Mouse (Mus musculus) lung, embryonic 16.5 days (tissue): ENCODE measurements around the gene Itpkc. TPM values are rescaled to one million over a fixed set of nuclear protein-coding genes. Genes with fewer than 3 reads are reported as not detected.

Experiments
- ATAC-seq: fragments of 200-750 bp; cut with Nextera tagmentation; 2 replicates; pipeline ENCODE4 v1.8.0; 2017; ENCODE audit warnings: low read depth, mild to moderate bottlenecking, moderate library complexity
- H3K27ac ChIP-seq: fragments of 300-500 bp; sonication (generic); 2 replicates; pipeline ENCODE4 v1.5.1; 2014; ENCODE audit warnings: mild to moderate bottlenecking, control low read depth, low read length
- H3K27me3 ChIP-seq: fragments of 300-500 bp; sonication (generic); 2 replicates; pipeline ENCODE4 v1.6.1; 2014; ENCODE audit warnings: low read depth, low read length, mixed read lengths; ENCODE audit not compliant: control insufficient read depth, insufficient read depth
- H3K36me3 ChIP-seq: fragments of 300-500 bp; sonication (generic); 2 replicates; pipeline ENCODE4 v1.6.1; 2014; ENCODE audit warnings: low read length; ENCODE audit not compliant: control insufficient read depth, insufficient read depth
- H3K4me1 ChIP-seq: fragments of 300-500 bp; sonication (generic); replicated peaks from 2 replicates; pipeline ENCODE4 v1.6.1; 2014; ENCODE audit warnings: low read length, mixed read lengths; ENCODE audit not compliant: control insufficient read depth, insufficient read depth
- H3K4me2 ChIP-seq: fragments of 300-500 bp; sonication (generic); 2 replicates; pipeline ENCODE4 v1.6.1; 2014; ENCODE audit warnings: low read depth, low read length, control low read depth
- H3K4me3 ChIP-seq: fragments of 300-500 bp; sonication (generic); 2 replicates; pipeline ENCODE4 v1.5.1; 2014; ENCODE audit warnings: mild to moderate bottlenecking, low read length, control low read depth
- H3K9ac ChIP-seq: fragments of 300-500 bp; sonication (generic); 2 replicates; pipeline ENCODE4 v1.6.1; 2014; ENCODE audit warnings: low read length, control low read depth
- H3K9me3 ChIP-seq: fragments of 300-500 bp; sonication (generic); 2 replicates; pipeline ENCODE4 v1.6.1; 2016; ENCODE audit warnings: low read length; ENCODE audit not compliant: control insufficient read depth
- WGBS: fragments of 180-500 bp; shearing (Covaris S2); extraction: QIAGEN DNeasy Blood & Tissue Kit; methylation state at CpG from one replicate; pipeline ENCODE4 v1.1.7; 2014; 5-methylcytosine and 5-hydroxymethylcytosine counted together
- polyA plus RNA-seq: library from polyadenylated mRNA; unstranded; fragments of >200 nt; fragmentation: Nextera tagmentation; extraction: Ambion mirVana; gene quantifications from 2 replicates; pipeline ENCODE4 v1.2.1, GENCODE M21; 2015

Gene Itpkc
- polyA plus RNA-seq, 1 experiment from 2014 or later, result 4.3 TPM

GRCm38 (mm10) chr7:27189271-27189931 is 39.1 kb downstream of the Itpkc start:
- Histone ChIP-seq H3K9me3 (no peaks in the 10 kb centered on the region), H3K4me2 (no peak overlapping the region), H3K27ac (no peak overlapping the region), H3K9ac (no peak overlapping the region), H3K4me3 (no peak overlapping the region), H3K27me3 (no peaks in the 10 kb centered on the region), H3K36me3 (peaks cover 81% of the 10 kb centered on the region), H3K4me1 (peaks cover 8% of the 10 kb centered on the region)
- 93% methylated on average over 10 of the region's 10 CpGs for WGBS
- ATAC-seq, result no peak

GRCm38 (mm10) chr7:27185986-27186385 is 42.5 kb downstream of the Itpkc start:
- H3K4me3 ChIP-seq, result no peak overlapping the region
- WGBS, result 88% methylated on average over 5 of the region's 5 CpGs
- H3K36me3 ChIP-seq, result peaks cover 55% of the 10 kb centered on the region
- H3K4me1 ChIP-seq, result no peaks in the 10 kb centered on the region
- H3K27me3 ChIP-seq, result no peaks in the 10 kb centered on the region
- no peaks in the 10 kb centered on the region for H3K9me3 ChIP-seq
- H3K27ac ChIP-seq, result no peak overlapping the region
- H3K9ac ChIP-seq, result no peak overlapping the region
- no peak overlapping the region for H3K4me2 ChIP-seq
- no peak for ATAC-seq

- Histone ChIP-seq H3K4me1 (peaks cover 4% of the 10 kb centered on the region; the same call in 1 of the 2 replicates), H3K36me3 (peaks cover 45% of the 10 kb centered on the region), H3K27me3 (no peaks in the 10 kb centered on the region), H3K4me3 (no peak overlapping the region), H3K4me2 (no peak overlapping the region), H3K9me3 (no peaks in the 10 kb centered on the region), H3K27ac (no peak overlapping the region), H3K9ac (no peak overlapping the region)
- WGBS, result 41% methylated on average over 3 of the region's 3 CpGs
- no peak for ATAC-seq
Observed at GRCm38 (mm10) chr7:27184964-27185363, 43.5 kb downstream of the Itpkc start.

- Histone ChIP-seq H3K27ac (peak overlapping the region; percentile 91), H3K4me2 (no peak overlapping the region), H3K9me3 (no peaks in the 10 kb centered on the region), H3K9ac (no peak overlapping the region), H3K4me1 (peaks cover 17% of the 10 kb centered on the region), H3K27me3 (no peaks in the 10 kb centered on the region), H3K36me3 (peaks cover 23% of the 10 kb centered on the region), H3K4me3 (no peak overlapping the region)
- no peak for ATAC-seq
- 54% methylated on average over 1 of the region's 1 CpGs for WGBS
Observed at GRCm38 (mm10) chr7:27182498-27182897, 46.0 kb downstream of the Itpkc start.

- no peaks in the 10 kb centered on the region for H3K9me3 ChIP-seq
- peak within 1 kb of the TSS; percentile 24 for H3K9ac ChIP-seq
- peak within 1 kb of the TSS; percentile 75 for H3K4me3 ChIP-seq
- peak; percentile 25 for ATAC-seq
- no peaks in the 10 kb centered on the region for H3K27me3 ChIP-seq
- WGBS, result 41% methylated on average over 14 of the region's 14 CpGs
- H3K36me3 ChIP-seq, result peaks cover 14% of the 10 kb centered on the region
- peak within 1 kb of the TSS; percentile 56 for H3K4me2 ChIP-seq
- H3K4me1 ChIP-seq, result peaks cover 17% of the 10 kb centered on the region
- peak within 1 kb of the TSS; percentile 91 for H3K27ac ChIP-seq
Observed at GRCm38 (mm10) chr7:27180837-27181695, 47.4 kb downstream of the Itpkc start, which contains the start of the genes Gm21983 and Mia. Gene Gm21983 (minus strand): TSS chr7:27181086. Gene Mia (minus strand): TSS chr7:27181157.

- peak overlapping the region; percentile 91 for H3K27ac ChIP-seq
- 19% methylated on average over 5 of the region's 5 CpGs for WGBS
- H3K4me3 ChIP-seq, result peak overlapping the region; percentile 75
- peaks cover 17% of the 10 kb centered on the region for H3K4me1 ChIP-seq
- H3K27me3 ChIP-seq, result no peaks in the 10 kb centered on the region
- ATAC-seq, result no peak
- H3K4me2 ChIP-seq, result peak overlapping the region; percentile 56
- H3K36me3 ChIP-seq, result peaks cover 5% of the 10 kb centered on the region
- peak overlapping the region; percentile 24 for H3K9ac ChIP-seq
- no peaks in the 10 kb centered on the region for H3K9me3 ChIP-seq
Observed at GRCm38 (mm10) chr7:27180036-27180435, 48.4 kb downstream of the Itpkc start.

- no peak for ATAC-seq
- peak overlapping the region; percentile 91 for H3K27ac ChIP-seq
- no peaks in the 10 kb centered on the region for H3K9me3 ChIP-seq
- peaks cover 4% of the 10 kb centered on the region; the same call in 1 of the 2 replicates for H3K36me3 ChIP-seq
- peak overlapping the region; percentile 75 for H3K4me3 ChIP-seq
- H3K4me1 ChIP-seq, result peaks cover 17% of the 10 kb centered on the region
- peak overlapping the region; percentile 55 for H3K9ac ChIP-seq
- peak overlapping the region; percentile 56 for H3K4me2 ChIP-seq
- no peaks in the 10 kb centered on the region for H3K27me3 ChIP-seq
- WGBS, result 37% methylated on average over 16 of the region's 16 CpGs
Observed at GRCm38 (mm10) chr7:27179217-27179918, 49.1 kb downstream of the Itpkc start.

- Histone ChIP-seq H3K9me3 (no peaks in the 10 kb centered on the region), H3K27ac (peak within 1 kb of the TSS; percentile 98), H3K4me1 (peaks cover 17% of the 10 kb centered on the region), H3K9ac (peak within 1 kb of the TSS; percentile 64), H3K27me3 (no peaks in the 10 kb centered on the region), H3K4me2 (peak within 1 kb of the TSS; percentile 70), H3K4me3 (peak within 1 kb of the TSS; percentile 75), H3K36me3 (peaks cover 8% of the 10 kb centered on the region; the same call in 1 of the 2 replicates)
- ATAC-seq, result peak; percentile 97
- under 1% methylated on average over 52 of the region's 53 CpGs for WGBS
Observed at GRCm38 (mm10) chr7:27178324-27179216, 49.9 kb downstream of the Itpkc start, which contains the start of gene Rab4b. Gene Rab4b (minus strand): TSS chr7:27178896.
